Mouse (Mus musculus) MEL (cell line): ENCODE data around the gene Gm9803. TPM values are rescaled to one million over a fixed set of nuclear protein-coding genes. Genes with fewer than 3 reads are reported as not detected.

Source experiments
- DNase-seq: peaks from one replicate; pipeline ENCODE4 v3.0.0; 2011; ENCODE audit warnings: low read depth, low spot score
- H3K27ac ChIP-seq: 2 replicates; pipeline ENCODE4 v1.5.1; 2012; ENCODE audit warnings: low read depth, mild to moderate bottlenecking, control low read depth, low read length, moderate library complexity; ENCODE audit not compliant: control insufficient read depth
- H3K27me3 ChIP-seq, 2 experiments: fragments of 150-350 bp in 1 of 2; sonication (generic) in 1 of 2; 2 replicates each; pipeline ENCODE4 v1.6.1; 2012; ENCODE audit warnings: low read length in 2 of 2, mild to moderate bottlenecking in 2 of 2, improper control_type of control experiment in 1 of 2, moderate library complexity in 1 of 2; ENCODE audit not compliant: insufficient read depth in 2 of 2, control insufficient read depth in 1 of 2
- H3K36me3 ChIP-seq, 2 experiments: 2 replicates each; pipeline ENCODE4 v1.6.1; 2012 to 2014; ENCODE audit warnings: low read length in 2 of 2, improper control_type of control experiment in 1 of 2, inconsistent platforms in 1 of 2, mild to moderate bottlenecking in 1 of 2; ENCODE audit not compliant: insufficient read depth in 2 of 2, control insufficient read depth in 1 of 2
- H3K4me1 ChIP-seq, 2 experiments: fragments of 150-350 bp in 1 of 2; sonication (generic) in 1 of 2; 2 replicates each; pipeline ENCODE4 v1.6.1; 2012; ENCODE audit warnings: low read length in 2 of 2, improper control_type of control experiment in 1 of 2, mild to moderate bottlenecking in 1 of 2; ENCODE audit not compliant: insufficient read depth in 2 of 2, control insufficient read depth in 1 of 2
- H3K4me3 ChIP-seq, 2 experiments: fragments of 150-350 bp in 1 of 2; sonication (generic) in 1 of 2; 2 replicates each; pipeline ENCODE4 v1.5.1; 2012; ENCODE audit warnings: low read depth in 2 of 2, low read length in 2 of 2, mild to moderate bottlenecking in 2 of 2, moderate library complexity in 2 of 2, control low read depth in 1 of 2, improper control_type of control experiment in 1 of 2; ENCODE audit not compliant: control insufficient read depth in 1 of 2, insufficient read depth in 1 of 2
- H3K79me2 ChIP-seq: 2 replicates; pipeline ENCODE4 v1.6.1; 2012; ENCODE audit warnings: mild to moderate bottlenecking, low read length, moderate library complexity; ENCODE audit not compliant: control insufficient read depth, poor library complexity, insufficient read depth
- H3K9ac ChIP-seq: 2 replicates; pipeline ENCODE4 v1.6.1; 2012; ENCODE audit warnings: low read depth, mild to moderate bottlenecking, control low read depth, low read length, moderate library complexity; ENCODE audit not compliant: control insufficient read depth, poor library complexity, severe bottlenecking
- H3K9me3 ChIP-seq: fragments of 150-350 bp; sonication (generic); replicated peaks from 2 replicates; pipeline ENCODE4 v1.6.1; 2012; ENCODE audit warnings: mild to moderate bottlenecking, low read length, improper control_type of control experiment, moderate library complexity; ENCODE audit not compliant: insufficient read depth
- CHD2 ChIP-seq: IDR thresholded peaks from 2 replicates; pipeline ENCODE4 v1.6.1; 2011; ENCODE audit warnings: low read length, improper control_type of control experiment
- CTCF ChIP-seq, 3 experiments: IDR thresholded peaks in 2 of 3; conservative IDR thresholded peaks in 1 of 3; 2 replicates each; pipeline ENCODE4 v1.5.1; 2011 to 2012; ENCODE audit warnings: low read length in 3 of 3, low read depth in 2 of 3, mild to moderate bottlenecking in 2 of 3, improper control_type of control experiment in 1 of 3, inconsistent platforms in 1 of 3, mixed read lengths in 1 of 3, moderate library complexity in 1 of 3; ENCODE audit not compliant: control insufficient read depth in 1 of 3, insufficient read depth in 1 of 3, poor library complexity in 1 of 3, severe bottlenecking in 1 of 3
- GATA1 ChIP-seq: IDR thresholded peaks from 2 replicates; pipeline ENCODE4 v1.6.1; 2011; ENCODE audit warnings: low read depth, low read length, improper control_type of control experiment
- HCFC1 ChIP-seq: IDR thresholded peaks from 2 replicates; pipeline ENCODE4 v1.6.1; 2012; ENCODE audit warnings: low read depth, mild to moderate bottlenecking, inconsistent platforms, low read length, improper control_type of control experiment, moderate library complexity
- JUND ChIP-seq: IDR thresholded peaks from 2 replicates; pipeline ENCODE4 v1.6.1; 2011; ENCODE audit warnings: low read depth, mild to moderate bottlenecking, improper control_type of control experiment, low read length
- KAT2A ChIP-seq: conservative IDR thresholded peaks from 2 replicates; pipeline ENCODE4 v1.6.1; 2012; ENCODE audit warnings: low read depth, low read length, improper control_type of control experiment, inconsistent platforms
- MXI1 ChIP-seq: IDR thresholded peaks from 2 replicates; pipeline ENCODE4 v1.6.1; 2011; ENCODE audit warnings: mild to moderate bottlenecking, low read depth, low read length, improper control_type of control experiment
- MYB ChIP-seq: IDR thresholded peaks from 2 replicates; pipeline ENCODE4 v1.6.1; 2011; ENCODE audit warnings: mild to moderate bottlenecking, low read depth, low read length, improper control_type of control experiment
- MYC ChIP-seq: IDR thresholded peaks from 2 replicates; pipeline ENCODE4 v1.6.1; 2011; ENCODE audit warnings: low read depth, mild to moderate bottlenecking, low read length, improper control_type of control experiment, moderate library complexity
- NELFE ChIP-seq: IDR thresholded peaks from 2 replicates; pipeline ENCODE4 v1.6.1; 2011; ENCODE audit warnings: low read depth, low read length, improper control_type of control experiment
- NRF1 ChIP-seq: IDR thresholded peaks from 2 replicates; pipeline ENCODE4 v1.6.1; 2014; ENCODE audit warnings: low read depth, mild to moderate bottlenecking, inconsistent platforms, low read length, improper control_type of control experiment, moderate library complexity; ENCODE audit not compliant: poor library complexity, insufficient read depth, severe bottlenecking
- RCOR1 ChIP-seq: IDR thresholded peaks from 2 replicates; pipeline ENCODE4 v1.6.1; 2012; ENCODE audit warnings: low read depth, mild to moderate bottlenecking, inconsistent platforms, low read length, improper control_type of control experiment
- SIN3A ChIP-seq: IDR thresholded peaks from 2 replicates; pipeline ENCODE4 v1.6.1; 2012; ENCODE audit warnings: low read length, improper control_type of control experiment, inconsistent platforms
- SMC3 ChIP-seq: IDR thresholded peaks from 2 replicates; pipeline ENCODE4 v1.6.1; 2011; ENCODE audit warnings: low read depth, low read length, improper control_type of control experiment
- TAL1 ChIP-seq: IDR thresholded peaks from 2 replicates; pipeline ENCODE4 v1.6.1; 2012; ENCODE audit warnings: mild to moderate bottlenecking, inconsistent platforms, low read length, moderate library complexity, mixed read lengths
- TBP ChIP-seq: IDR thresholded peaks from 2 replicates; pipeline ENCODE4 v1.8.0; 2011; ENCODE audit warnings: low read depth, low read length, improper control_type of control experiment
- USF2 ChIP-seq, 2 experiments: IDR thresholded peaks; 2 replicates each; pipeline ENCODE4 v1.6.1; 2011 to 2012; ENCODE audit warnings: improper control_type of control experiment in 2 of 2, low read length in 2 of 2, borderline replicate concordance in 1 of 2, inconsistent platforms in 1 of 2, low read depth in 1 of 2, mild to moderate bottlenecking in 1 of 2; ENCODE audit not compliant: insufficient read depth in 1 of 2
- ZKSCAN1 ChIP-seq: IDR thresholded peaks from 2 replicates; pipeline ENCODE4 v1.6.1; 2012; ENCODE audit warnings: low read depth, mild to moderate bottlenecking, inconsistent platforms, low read length, improper control_type of control experiment, moderate library complexity
- ZNF384 ChIP-seq: IDR thresholded peaks from 2 replicates; pipeline ENCODE4 v1.6.1; 2012; ENCODE audit warnings: low read depth, mild to moderate bottlenecking, inconsistent platforms, low read length, improper control_type of control experiment
- polyA plus RNA-seq, 2 experiments: library from polyadenylated mRNA; stranded (reverse) in 1 of 2; unstranded in 1 of 2; fragments of >175 nt in 1 of 2; fragments of >200 nt in 1 of 2; gene quantifications; 2 replicates each; pipeline versions ENCODE4 v1.2.1 to v1.2.4; 2012; ENCODE audit warnings: low replicate concordance in 2 of 2, low read depth in 1 of 2; ENCODE audit not compliant: insufficient read length in 2 of 2, insufficient read depth in 1 of 2, missing spikeins in 1 of 2
- total RNA-seq: library from RNA; depleted of rRNA; stranded (reverse); fragments of 300-350 nt; gene quantifications from 2 replicates; pipeline ENCODE4 v1.2.3, GENCODE M21; 2012

The Gm9803 gene
- total and polyA plus RNA-seq, 3 experiments: 18.7 to 137 TPM; not detected in 1

DNA sequence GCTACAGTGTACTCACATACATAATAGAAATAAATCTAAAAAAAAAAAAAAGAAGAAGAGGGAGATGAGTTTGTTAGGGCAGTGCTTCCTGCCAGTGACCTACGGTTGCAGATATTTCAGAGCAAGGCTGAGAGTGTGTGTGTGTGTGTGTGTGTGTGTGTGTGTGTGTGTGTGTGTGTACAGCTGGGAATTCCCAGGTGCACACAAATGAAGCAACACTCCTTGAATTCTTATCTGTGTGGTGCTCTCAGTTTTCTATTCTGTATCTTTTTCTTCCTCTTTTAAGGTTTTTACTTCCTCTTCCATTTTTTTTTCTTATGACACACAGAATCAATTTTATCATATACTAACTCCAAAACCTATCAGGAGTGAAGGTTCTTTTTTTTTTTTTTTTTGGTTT, 19.6 kb upstream of the Gm9803 start (continued):
- TF ChIP-seq HCFC1 (no peak), CHD2 (no peak), NRF1 (no peak), ZKSCAN1 (no peak; the same call in 1 of the 2 replicates), SMC3 (no peak), JUND (no peak), KAT2A (no peak), USF2 (IDR thresholded peaks at IDR 0.05; ENCODE audit: borderline replicate concordance in 1 of 2, insufficient read depth in 1 of 2, low read depth in 1 of 2, low read length in 2 of 2) (no peak), RCOR1 (peak; percentile 74), NELFE (no peak), TBP (no peak), CTCF (IDR thresholded peaks at IDR 0.05 in 2 of 3, conservative IDR thresholded peaks at IDR 0.05 in 1 of 3; ENCODE audit: control insufficient read depth in 1 of 3, insufficient read depth in 1 of 3, low read depth in 2 of 3, low read length in 3 of 3, poor library complexity in 1 of 3, severe bottlenecking in 1 of 3) (no peak), TAL1 (peak; percentile 6; the same call in 1 of the 2 replicates)

DNA sequence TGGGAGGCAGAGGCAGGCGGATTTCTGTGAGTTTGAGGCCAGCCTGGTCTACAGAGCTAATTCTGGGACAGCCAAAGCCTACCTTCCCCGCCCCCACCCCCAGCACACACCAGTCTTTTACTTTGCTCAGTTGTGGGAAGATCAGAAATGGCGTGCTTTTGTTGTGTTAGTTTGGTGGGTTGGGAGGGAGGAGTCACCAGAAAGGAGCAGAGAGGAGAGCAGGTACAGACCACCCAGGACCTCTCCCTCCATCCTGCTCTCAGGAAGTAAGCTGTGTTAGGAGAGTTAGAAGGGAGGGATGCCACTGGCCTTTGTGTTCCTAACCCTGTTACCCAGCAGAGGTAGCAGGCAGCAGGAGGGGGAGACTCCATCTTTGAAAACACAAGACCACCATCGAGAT, 16.8 kb upstream of the Gm9803 start:
- Histone ChIP-seq H3K36me3 (peaks cover 0 to 12% of the 10 kb centered on the region in 2 experiments; a peak in 2 of 4 replicates), H3K4me1 (peaks cover 0 to 14% of the 10 kb centered on the region in 2 experiments; a peak in 3 of 4 replicates), H3K79me2 (no peaks in the 10 kb centered on the region), H3K27ac (no peak overlapping the region), H3K9me3 (no peaks in the 10 kb centered on the region), H3K9ac (no peak overlapping the region), H3K27me3 (no peaks in the 10 kb centered on the region), H3K4me3 (no peak overlapping the region)
- TF ChIP-seq USF2 (IDR thresholded peaks at IDR 0.05; ENCODE audit: borderline replicate concordance in 1 of 2, insufficient read depth in 1 of 2, low read depth in 1 of 2, low read length in 2 of 2): no peak
- TF ChIP-seq MYB: no peak
- TF ChIP-seq SIN3A: no peak
- TF ChIP-seq SMC3: no peak
- no peak for TF ChIP-seq CTCF (IDR thresholded peaks at IDR 0.05 in 2 of 3, conservative IDR thresholded peaks at IDR 0.05 in 1 of 3; ENCODE audit: control insufficient read depth in 1 of 3, insufficient read depth in 1 of 3, low read depth in 2 of 3, low read length in 3 of 3, poor library complexity in 1 of 3, severe bottlenecking in 1 of 3)
- no peak for TF ChIP-seq MYC
- TF ChIP-seq MXI1: no peak
- no peak for TF ChIP-seq GATA1
- TF ChIP-seq CHD2: no peak
- TF ChIP-seq ZNF384: no peak
- DNase-seq: no peak
